Mouse (Mus musculus): Measurements from ENCODE around the gene Bnc2.

The Bnc2 gene

DNA sequence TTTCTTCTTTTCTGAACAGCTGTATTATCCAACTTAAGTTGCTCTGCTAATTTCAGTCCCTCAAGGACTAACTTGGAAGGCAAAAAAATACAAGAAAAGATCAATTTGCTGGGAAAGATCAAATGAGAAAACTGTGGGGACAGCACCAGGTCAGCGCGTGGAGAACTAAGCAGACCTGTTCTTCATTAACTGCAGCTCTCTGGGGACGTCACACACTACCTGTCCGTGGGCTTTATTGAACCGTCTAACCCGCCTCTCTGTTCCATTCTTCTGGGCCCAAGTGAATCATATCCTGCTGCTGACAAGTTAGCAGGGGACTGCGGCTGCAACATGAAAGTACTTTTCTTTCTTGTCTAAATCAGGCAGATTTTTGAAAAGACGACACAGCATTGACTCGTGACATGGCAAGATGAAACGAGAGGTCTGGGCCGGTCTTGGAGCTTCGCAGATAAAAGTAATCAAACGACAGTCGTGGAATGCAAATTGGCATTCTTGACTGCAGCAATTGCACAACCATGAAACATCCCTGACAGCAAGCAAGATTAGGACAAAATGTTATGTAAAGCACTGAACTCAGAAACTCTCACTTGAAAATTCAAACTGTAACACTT, 2.8 kb downstream of the Bnc2 start:
- H3K4me1 ChIP-seq (replicated peaks; ENCODE audit: low read depth, low read length) = peaks cover 76% of the 10 kb centered on the region
- TF ChIP-seq NANOG (IDR thresholded peaks at IDR 0.05; ENCODE audit: borderline replicate concordance, low read length) (no peak), CTCF (conservative IDR thresholded peaks at IDR 0.05; ENCODE audit: low read length) (no peak), POU5F1 (IDR thresholded peaks at IDR 0.05; ENCODE audit: borderline replicate concordance, low read length) (no peak)
- H3K27me3 ChIP-seq (ENCODE audit: insufficient read depth, low read length) = peaks cover 6% of the 10 kb centered on the region
- H3K9me3 ChIP-seq (ENCODE audit: low read length) = no peaks in the 10 kb centered on the region
- H3K4me3 ChIP-seq (replicated peaks; ENCODE audit: low read length) = no peak overlapping the region
- H3K36me3 ChIP-seq (ENCODE audit: insufficient read depth, low read length) = no peaks in the 10 kb centered on the region

DNA sequence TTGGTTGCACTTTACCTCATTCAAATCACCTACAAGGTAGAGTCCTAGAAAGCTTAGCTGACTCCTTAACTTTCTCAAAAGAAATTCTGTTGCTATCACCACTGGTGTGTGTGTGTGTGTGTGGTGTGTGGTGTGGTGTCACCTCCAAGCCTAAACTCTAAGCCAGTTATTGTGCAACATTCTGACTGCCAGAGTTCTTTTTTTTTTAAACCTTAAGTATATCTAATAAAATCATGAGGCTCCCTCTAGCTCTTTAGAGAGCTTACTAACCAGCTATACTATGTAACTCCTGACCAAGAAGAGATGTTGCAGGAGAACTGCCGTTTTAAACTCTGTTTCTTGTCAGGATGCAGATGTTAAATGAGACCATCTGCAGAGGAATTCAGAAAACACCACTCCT, 4.1 kb downstream of the Bnc2 start:
- no peaks in the 10 kb centered on the region for H3K36me3 ChIP-seq (ENCODE audit: insufficient read depth, low read length)
- TF ChIP-seq CTCF (conservative IDR thresholded peaks at IDR 0.05; ENCODE audit: low read length) = no peak
- no peak for TF ChIP-seq POU5F1 (IDR thresholded peaks at IDR 0.05; ENCODE audit: borderline replicate concordance, low read length)
- TF ChIP-seq NANOG (IDR thresholded peaks at IDR 0.05; ENCODE audit: borderline replicate concordance, low read length) = no peak
- H3K27me3 ChIP-seq (ENCODE audit: insufficient read depth, low read length) = no peaks in the 10 kb centered on the region
- no peaks in the 10 kb centered on the region for H3K9me3 ChIP-seq (ENCODE audit: low read length)
- H3K4me1 ChIP-seq (replicated peaks; ENCODE audit: low read depth, low read length) = peaks cover 81% of the 10 kb centered on the region
- no peak overlapping the region for H3K4me3 ChIP-seq (replicated peaks; ENCODE audit: low read length)

DNA sequence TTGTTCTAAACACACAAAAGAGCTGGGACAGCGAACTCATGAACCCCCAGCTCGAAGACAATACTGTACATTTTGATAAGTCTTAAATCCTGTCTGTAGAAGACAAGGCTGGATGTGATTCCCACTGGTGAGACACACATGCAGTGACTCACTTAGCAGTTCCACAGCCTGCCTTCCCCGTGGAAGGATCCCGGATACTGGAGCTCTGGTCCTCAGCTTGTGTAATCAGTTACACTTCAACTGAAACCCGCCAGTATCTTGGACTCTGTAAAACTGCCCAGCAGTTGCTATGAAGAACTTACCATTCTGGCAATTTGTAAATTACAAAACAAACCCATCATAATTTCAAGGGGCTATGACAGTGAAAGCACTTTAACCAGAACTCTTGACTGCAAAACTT, 5.4 kb downstream of the Bnc2 start:
- TF ChIP-seq CTCF (conservative IDR thresholded peaks at IDR 0.05; ENCODE audit: low read length) = no peak
- TF ChIP-seq POU5F1 (IDR thresholded peaks at IDR 0.05; ENCODE audit: borderline replicate concordance, low read length) = no peak
- no peak for TF ChIP-seq NANOG (IDR thresholded peaks at IDR 0.05; ENCODE audit: borderline replicate concordance, low read length)
- Histone ChIP-seq H3K36me3 (ENCODE audit: insufficient read depth, low read length) (no peaks in the 10 kb centered on the region), H3K4me3 (replicated peaks; ENCODE audit: low read length) (peak overlapping the region; percentile 21), H3K27me3 (ENCODE audit: insufficient read depth, low read length) (no peaks in the 10 kb centered on the region), H3K4me1 (replicated peaks; ENCODE audit: low read depth, low read length) (peaks cover 94% of the 10 kb centered on the region), H3K9me3 (ENCODE audit: low read length) (no peaks in the 10 kb centered on the region)

DNA sequence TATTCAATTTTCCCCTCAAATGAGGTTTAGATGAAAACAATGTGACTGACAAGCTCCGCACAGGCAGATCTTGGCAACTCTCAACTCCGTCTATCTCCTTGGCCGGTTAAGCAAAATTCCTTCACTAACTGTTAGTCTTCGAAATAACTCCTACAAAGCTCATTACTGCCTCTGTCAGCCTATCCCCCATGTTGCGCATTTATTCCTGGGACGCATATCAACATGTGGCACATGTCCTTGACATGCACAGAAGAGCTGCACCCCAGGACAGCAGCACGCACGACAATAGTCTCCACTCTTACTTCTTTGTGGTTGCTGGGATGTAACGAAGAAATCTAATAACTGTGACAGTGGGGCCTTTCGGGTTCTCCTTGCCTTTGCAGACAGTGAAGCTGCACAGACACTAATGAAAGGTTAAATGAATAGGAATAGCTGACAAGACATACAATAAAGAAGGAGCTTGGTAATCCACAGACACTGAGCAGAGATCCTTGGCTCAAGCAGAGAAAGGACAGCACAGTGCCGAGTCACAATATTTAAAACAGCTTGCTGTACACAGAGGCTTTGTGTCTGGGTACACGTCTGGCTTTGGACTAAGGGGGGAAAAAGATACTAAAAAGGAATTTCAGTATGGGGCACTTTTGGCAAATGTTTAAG, 6.0 kb downstream of the Bnc2 start:
- no peak for TF ChIP-seq NANOG (IDR thresholded peaks at IDR 0.05; ENCODE audit: borderline replicate concordance, low read length)
- TF ChIP-seq CTCF (conservative IDR thresholded peaks at IDR 0.05; ENCODE audit: low read length) = no peak
- TF ChIP-seq POU5F1 (IDR thresholded peaks at IDR 0.05; ENCODE audit: borderline replicate concordance, low read length) = no peak
- Histone ChIP-seq H3K36me3 (ENCODE audit: insufficient read depth, low read length) (no peaks in the 10 kb centered on the region), H3K4me3 (replicated peaks; ENCODE audit: low read length) (peak overlapping the region; percentile 21; the same call in 1 of the 2 replicates), H3K4me1 (replicated peaks; ENCODE audit: low read depth, low read length) (peaks cover 99% of the 10 kb centered on the region), H3K9me3 (ENCODE audit: low read length) (no peaks in the 10 kb centered on the region), H3K27me3 (ENCODE audit: insufficient read depth, low read length) (no peaks in the 10 kb centered on the region)

DNA sequence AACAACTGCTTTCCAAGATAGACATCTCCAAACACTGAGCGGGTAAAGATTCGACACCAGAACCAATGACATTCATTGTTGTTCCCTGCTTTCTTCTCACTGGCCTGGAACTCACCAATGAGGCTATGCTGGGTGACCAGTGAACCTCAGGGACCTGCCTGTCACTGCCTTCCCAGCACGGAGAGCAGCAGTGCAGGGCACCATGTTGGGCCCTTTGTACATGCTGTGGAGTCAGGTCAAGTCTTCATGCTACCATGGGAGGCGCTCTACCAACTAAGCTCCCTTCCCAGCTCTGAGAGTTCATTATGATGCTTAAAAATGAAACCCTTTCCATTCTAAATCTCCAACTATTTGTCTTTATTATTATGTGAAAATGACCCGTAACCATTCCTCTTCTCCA, 6.8 kb downstream of the Bnc2 start:
- H3K4me3 ChIP-seq (replicated peaks; ENCODE audit: low read length) = no peak overlapping the region
- H3K9me3 ChIP-seq (ENCODE audit: low read length) = no peaks in the 10 kb centered on the region
- TF ChIP-seq NANOG (IDR thresholded peaks at IDR 0.05; ENCODE audit: borderline replicate concordance, low read length) (no peak), CTCF (conservative IDR thresholded peaks at IDR 0.05; ENCODE audit: low read length) (peak; percentile 36)
- peaks cover 5% of the 10 kb centered on the region; the same call in 1 of the 2 replicates for H3K36me3 ChIP-seq (ENCODE audit: insufficient read depth, low read length)
- H3K27me3 ChIP-seq (ENCODE audit: insufficient read depth, low read length) = no peaks in the 10 kb centered on the region
- H3K4me1 ChIP-seq (replicated peaks; ENCODE audit: low read depth, low read length) = peaks cover 99% of the 10 kb centered on the region

DNA sequence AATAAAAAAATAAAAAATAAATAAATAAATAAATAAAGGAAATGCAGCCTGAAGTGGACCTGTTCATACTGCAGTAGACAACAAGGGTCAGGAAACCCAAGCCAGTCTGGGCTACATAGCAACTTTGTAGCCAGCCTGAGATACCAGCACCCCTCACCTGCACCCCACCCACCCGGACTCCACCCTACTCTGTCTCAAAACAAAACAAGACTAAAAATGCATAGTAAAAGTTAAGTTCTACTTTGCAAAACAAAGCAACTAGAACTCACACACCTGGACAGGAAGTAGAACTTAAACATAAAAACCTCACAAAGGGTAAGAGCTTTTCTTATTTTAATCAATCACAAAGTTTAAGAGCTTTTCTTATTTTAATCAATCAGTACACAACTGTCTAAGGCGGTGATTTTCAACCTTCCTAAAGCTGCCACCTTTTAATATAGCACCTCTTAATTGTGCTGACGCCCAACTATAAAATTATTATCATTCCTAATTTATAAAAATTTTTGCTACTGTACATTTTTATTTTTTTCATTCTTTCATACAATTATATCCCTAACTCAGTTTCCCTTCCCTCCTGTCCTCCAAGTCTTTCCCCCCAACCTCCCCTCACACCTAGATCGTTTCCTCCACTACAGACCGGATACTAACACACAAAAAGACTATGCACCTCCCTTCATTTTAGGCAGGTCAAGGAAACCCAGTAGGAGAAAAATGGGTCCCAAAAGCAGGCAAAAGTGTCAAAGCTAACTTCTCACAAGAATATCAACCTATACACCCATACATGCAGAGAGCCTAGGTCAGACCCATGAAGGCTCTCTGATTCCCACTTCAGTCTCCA, 12.6 kb downstream of the Bnc2 start:
- peaks cover 92% of the 10 kb centered on the region for H3K4me1 ChIP-seq (replicated peaks; ENCODE audit: low read depth, low read length)
- TF ChIP-seq NANOG (IDR thresholded peaks at IDR 0.05; ENCODE audit: borderline replicate concordance, low read length) = peak; percentile 63
- no peak for TF ChIP-seq CTCF (conservative IDR thresholded peaks at IDR 0.05; ENCODE audit: low read length)
- TF ChIP-seq POU5F1 (IDR thresholded peaks at IDR 0.05; ENCODE audit: borderline replicate concordance, low read length) = no peak; the same call in 1 of the 2 replicates
- H3K27me3 ChIP-seq (ENCODE audit: insufficient read depth, low read length) = no peaks in the 10 kb centered on the region
- peaks cover 17% of the 10 kb centered on the region for H3K36me3 ChIP-seq (ENCODE audit: insufficient read depth, low read length)
- peak overlapping the region; percentile 29; the same call in 1 of the 2 replicates for H3K4me3 ChIP-seq (replicated peaks; ENCODE audit: low read length)
- H3K9me3 ChIP-seq (ENCODE audit: low read length) = no peaks in the 10 kb centered on the region

DNA sequence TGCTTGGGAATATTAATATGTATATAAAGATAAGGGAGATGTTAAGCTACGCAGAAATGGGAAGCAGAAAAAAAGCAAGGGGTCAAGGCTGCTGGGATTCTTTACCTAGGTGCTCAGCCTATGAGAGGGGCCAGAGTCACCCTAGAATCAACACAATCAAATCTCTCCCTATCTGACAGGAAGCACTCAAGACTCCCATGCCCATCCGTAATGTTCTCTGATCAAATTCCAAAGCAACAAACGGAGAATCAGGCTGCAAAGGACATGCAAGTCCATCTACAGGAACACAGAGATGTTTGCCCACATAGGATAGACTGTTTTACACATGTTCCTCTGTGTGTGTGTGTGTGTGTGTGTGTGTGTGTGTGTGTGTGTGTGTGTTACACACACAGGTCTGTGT, 13.7 kb downstream of the Bnc2 start:
- no peaks in the 10 kb centered on the region for H3K27me3 ChIP-seq (ENCODE audit: insufficient read depth, low read length)
- H3K4me3 ChIP-seq (replicated peaks; ENCODE audit: low read length) = 0 out of 2 replicates have a peak overlapping the region, but pooled peaks have one; percentile 1
- peaks cover 17% of the 10 kb centered on the region for H3K36me3 ChIP-seq (ENCODE audit: insufficient read depth, low read length)
- no peaks in the 10 kb centered on the region for H3K9me3 ChIP-seq (ENCODE audit: low read length)
- TF ChIP-seq POU5F1 (IDR thresholded peaks at IDR 0.05; ENCODE audit: borderline replicate concordance, low read length) = no peak
- peak; percentile 12; the same call in 1 of the 2 replicates for TF ChIP-seq NANOG (IDR thresholded peaks at IDR 0.05; ENCODE audit: borderline replicate concordance, low read length)
- peaks cover 91% of the 10 kb centered on the region for H3K4me1 ChIP-seq (replicated peaks; ENCODE audit: low read depth, low read length)

DNA sequence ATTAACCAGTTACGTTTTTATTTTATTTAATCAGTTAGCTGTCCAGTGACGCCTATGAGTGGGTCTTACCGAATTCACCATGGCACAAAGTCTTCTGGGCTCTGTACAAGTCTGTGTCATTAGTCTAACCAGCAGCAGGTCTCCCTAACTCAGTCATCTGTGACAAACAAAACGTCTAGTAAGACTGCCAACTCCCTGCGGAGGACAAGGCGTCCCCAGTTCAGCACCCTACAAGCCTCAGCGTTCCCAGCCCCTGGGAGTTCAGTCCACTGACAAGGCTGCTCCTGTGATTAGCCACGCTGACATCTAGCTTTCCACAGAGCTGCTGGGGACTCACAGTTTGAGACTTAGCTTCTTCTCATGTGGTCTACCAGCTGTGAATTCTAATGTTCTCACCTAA, 23.3 kb downstream of the Bnc2 start:
- Histone ChIP-seq H3K27me3 (ENCODE audit: insufficient read depth, low read length) (no peaks in the 10 kb centered on the region), H3K4me3 (replicated peaks; ENCODE audit: low read length) (no peak overlapping the region), H3K36me3 (ENCODE audit: insufficient read depth, low read length) (0 out of 2 replicates have a peak, but pooled peaks cover 4% of the 10 kb centered on the region), H3K9me3 (ENCODE audit: low read length) (no peaks in the 10 kb centered on the region), H3K4me1 (replicated peaks; ENCODE audit: low read depth, low read length) (peaks cover 37% of the 10 kb centered on the region)
- no peak for TF ChIP-seq CTCF (conservative IDR thresholded peaks at IDR 0.05; ENCODE audit: low read length)
- TF ChIP-seq NANOG (IDR thresholded peaks at IDR 0.05; ENCODE audit: borderline replicate concordance, low read length) = no peak
- TF ChIP-seq POU5F1 (IDR thresholded peaks at IDR 0.05; ENCODE audit: borderline replicate concordance, low read length) = no peak
